Mouse (Mus musculus): ENCODE results near the gene Lat2. TPM values are rescaled to one million over a fixed set of nuclear protein-coding genes. Genes with fewer than 3 reads are reported as not detected.
A peak's percentile ranks its signal among the peaks of the same experiment; 100 is the strongest.

Gene Lat2
- polyA plus RNA-seq, 1 experiment = 3.3 TPM

DNA sequence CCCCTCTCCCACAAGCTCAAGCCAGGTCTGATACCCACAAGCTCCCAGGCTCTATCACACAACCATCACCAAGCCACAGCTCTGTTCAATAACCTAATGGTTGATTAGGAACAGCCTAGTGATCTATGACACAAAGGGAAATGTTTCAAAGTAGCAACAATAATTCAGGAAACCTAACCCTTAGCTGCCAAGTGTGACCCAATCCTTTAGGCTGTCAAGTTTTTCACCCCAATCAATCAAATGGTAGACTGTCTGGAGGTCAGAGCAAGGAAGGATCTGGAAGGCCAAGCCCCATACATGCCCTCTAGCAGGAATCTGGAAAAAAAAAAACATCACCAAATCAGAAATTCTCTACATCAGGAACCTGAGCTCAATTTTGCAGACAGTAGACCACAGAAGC is 16.0 kb upstream of the Lat2 start:
- no peak for TF ChIP-seq CTCF (conservative IDR thresholded peaks at IDR 0.05; ENCODE audit: insufficient read depth, insufficient read length, low read depth, low read length)
- TF ChIP-seq POLR2A (IDR thresholded peaks at IDR 0.05; ENCODE audit: low read depth, low read length) = no peak
- no peak overlapping the region for H3K27ac ChIP-seq (ENCODE audit: insufficient read depth, low read depth, low read length)
- no peak for DNase-seq
- peaks cover 2% of the 10 kb centered on the region; the same call in 1 of the 2 replicates for H3K36me3 ChIP-seq (ENCODE audit: control insufficient read depth, insufficient read depth, low read length)
- H3K4me3 ChIP-seq (ENCODE audit: insufficient read depth, low read depth, low read length) = no peak overlapping the region
- H3K27me3 ChIP-seq (replicated peaks; ENCODE audit: control insufficient read depth, insufficient read depth, low read length) = no peaks in the 10 kb centered on the region
- peaks cover 12% of the 10 kb centered on the region for H3K4me1 ChIP-seq (ENCODE audit: control insufficient read depth, insufficient read depth, low read length)

DNA sequence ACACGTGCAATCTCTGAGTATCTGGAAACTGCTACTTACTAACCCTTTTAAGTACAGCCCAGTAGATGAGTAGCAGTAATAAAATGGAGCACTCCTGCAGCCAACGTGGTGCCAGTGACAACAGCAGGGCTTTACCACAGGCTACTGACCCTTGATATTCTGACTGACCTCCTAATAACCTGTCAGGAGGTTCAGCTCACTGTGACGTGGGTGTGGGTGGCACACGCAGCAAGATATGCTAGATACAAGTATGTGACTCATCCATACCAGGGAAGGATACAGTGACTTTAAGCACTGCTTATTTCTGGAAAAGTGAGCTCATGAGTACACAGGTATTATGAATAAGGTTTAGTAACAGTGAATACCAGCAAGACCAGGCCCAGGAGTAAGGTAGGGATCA is 14.7 kb upstream of the Lat2 start:
- no peak for DNase-seq
- no peak overlapping the region for H3K4me3 ChIP-seq (ENCODE audit: insufficient read depth, low read depth, low read length)
- no peaks in the 10 kb centered on the region for H3K27me3 ChIP-seq (replicated peaks; ENCODE audit: control insufficient read depth, insufficient read depth, low read length)
- peaks cover 7% of the 10 kb centered on the region; the same call in 1 of the 2 replicates for H3K36me3 ChIP-seq (ENCODE audit: control insufficient read depth, insufficient read depth, low read length)
- H3K4me1 ChIP-seq (ENCODE audit: control insufficient read depth, insufficient read depth, low read length) = peaks cover 12% of the 10 kb centered on the region
- no peak overlapping the region for H3K27ac ChIP-seq (ENCODE audit: insufficient read depth, low read depth, low read length)
- WGBS = 44% methylated on average over 4 of the region's 4 CpGs
- TF ChIP-seq POLR2A (IDR thresholded peaks at IDR 0.05; ENCODE audit: low read depth, low read length) = no peak
- TF ChIP-seq CTCF (conservative IDR thresholded peaks at IDR 0.05; ENCODE audit: insufficient read depth, insufficient read length, low read depth, low read length) = no peak

DNA sequence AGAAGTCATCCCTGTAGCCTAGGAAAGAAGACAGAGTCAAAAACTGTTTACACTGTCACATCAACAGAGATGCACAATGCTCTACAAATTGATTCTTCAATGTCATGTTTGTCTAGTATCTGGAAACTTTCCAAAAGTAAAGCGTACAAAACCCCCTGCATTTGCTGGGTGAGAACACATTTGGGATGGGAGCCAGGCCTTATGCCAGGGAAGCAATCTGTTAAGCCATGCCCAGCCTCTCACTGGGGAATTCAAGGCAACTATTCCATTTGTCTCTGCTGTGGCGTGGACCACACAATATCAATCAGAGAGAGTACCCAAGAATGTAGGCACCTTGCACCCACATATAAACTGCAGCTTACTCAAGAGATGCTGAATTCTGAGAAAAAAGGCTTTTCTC is 7.2 kb upstream of the Lat2 start:
- Histone ChIP-seq H3K27me3 (replicated peaks; ENCODE audit: control insufficient read depth, insufficient read depth, low read length) (no peaks in the 10 kb centered on the region), H3K36me3 (ENCODE audit: control insufficient read depth, insufficient read depth, low read length) (peaks cover 16% of the 10 kb centered on the region), H3K4me3 (ENCODE audit: insufficient read depth, low read depth, low read length) (no peak overlapping the region), H3K27ac (ENCODE audit: insufficient read depth, low read depth, low read length) (no peak overlapping the region), H3K4me1 (ENCODE audit: control insufficient read depth, insufficient read depth, low read length) (no peaks in the 10 kb centered on the region)
- no peak for TF ChIP-seq CTCF (conservative IDR thresholded peaks at IDR 0.05; ENCODE audit: insufficient read depth, insufficient read length, low read depth, low read length)
- no peak for TF ChIP-seq POLR2A (IDR thresholded peaks at IDR 0.05; ENCODE audit: low read depth, low read length)
- no peak for DNase-seq
- 77% methylated on average over 2 of the region's 2 CpGs for WGBS

DNA sequence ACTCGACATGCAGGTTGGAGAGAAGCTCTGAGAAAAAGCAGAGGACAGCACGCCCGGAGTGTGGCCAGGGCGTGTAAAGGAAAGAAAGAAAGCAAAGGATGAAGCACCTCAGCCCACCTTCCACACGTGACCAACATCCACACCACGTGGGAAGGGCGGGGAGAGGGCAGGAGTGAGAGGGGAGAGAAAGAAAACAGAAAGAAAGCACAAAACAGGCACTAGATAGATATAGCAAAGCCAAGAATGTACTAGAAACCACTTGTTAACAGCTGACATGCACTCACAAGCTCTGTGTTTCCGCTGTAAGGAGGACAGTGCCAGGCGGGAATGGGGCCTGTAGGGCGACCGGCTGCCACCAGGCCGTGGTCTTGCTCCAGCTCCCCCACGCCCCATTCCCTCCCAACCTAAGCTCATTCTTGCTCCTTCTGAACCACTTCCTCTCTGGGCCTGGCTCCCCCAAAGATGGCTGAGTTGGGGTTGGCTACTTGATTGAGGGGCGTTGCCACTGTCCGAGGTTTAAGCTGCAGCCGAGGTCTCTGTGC is 6.3 kb upstream of the Lat2 start:
- Histone ChIP-seq H3K4me1 (ENCODE audit: control insufficient read depth, insufficient read depth, low read length) (no peaks in the 10 kb centered on the region), H3K4me3 (ENCODE audit: insufficient read depth, low read depth, low read length) (no peak overlapping the region), H3K27me3 (replicated peaks; ENCODE audit: control insufficient read depth, insufficient read depth, low read length) (no peaks in the 10 kb centered on the region), H3K27ac (ENCODE audit: insufficient read depth, low read depth, low read length) (no peak overlapping the region), H3K36me3 (ENCODE audit: control insufficient read depth, insufficient read depth, low read length) (peaks cover 14% of the 10 kb centered on the region)
- WGBS = 89% methylated on average over 16 of the region's 16 CpGs
- DNase-seq = no peak
- TF ChIP-seq CTCF (conservative IDR thresholded peaks at IDR 0.05; ENCODE audit: insufficient read depth, insufficient read length, low read depth, low read length) = no peak
- TF ChIP-seq POLR2A (IDR thresholded peaks at IDR 0.05; ENCODE audit: low read depth, low read length) = no peak

DNA sequence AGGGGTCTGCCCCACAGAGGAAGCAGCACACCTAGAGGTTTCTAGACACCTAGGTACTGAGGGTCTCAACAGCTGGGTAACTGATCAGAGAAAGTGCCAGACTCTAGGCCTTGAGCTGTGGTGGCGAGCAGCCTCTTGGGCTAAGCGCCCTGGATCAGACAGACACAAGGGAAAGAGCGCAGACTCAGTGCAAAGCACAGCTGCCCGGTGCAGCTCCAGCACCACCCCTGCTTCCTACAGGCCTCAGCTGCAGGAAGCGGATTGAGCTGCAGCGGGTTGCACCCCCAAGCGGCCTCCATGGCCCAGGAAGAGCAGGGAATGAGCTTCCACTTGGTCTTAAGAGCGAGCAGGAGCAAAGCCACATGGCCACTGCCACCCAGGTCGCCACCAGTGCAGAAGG is 5.6 kb upstream of the Lat2 start:
- H3K4me1 ChIP-seq (ENCODE audit: control insufficient read depth, insufficient read depth, low read length) = no peaks in the 10 kb centered on the region
- DNase-seq = no peak
- H3K27me3 ChIP-seq (replicated peaks; ENCODE audit: control insufficient read depth, insufficient read depth, low read length) = no peaks in the 10 kb centered on the region
- H3K4me3 ChIP-seq (ENCODE audit: insufficient read depth, low read depth, low read length) = no peak overlapping the region
- H3K36me3 ChIP-seq (ENCODE audit: control insufficient read depth, insufficient read depth, low read length) = peaks cover 11% of the 10 kb centered on the region
- no peak for TF ChIP-seq CTCF (conservative IDR thresholded peaks at IDR 0.05; ENCODE audit: insufficient read depth, insufficient read length, low read depth, low read length)
- TF ChIP-seq POLR2A (IDR thresholded peaks at IDR 0.05; ENCODE audit: low read depth, low read length) = no peak
- no peak overlapping the region for H3K27ac ChIP-seq (ENCODE audit: insufficient read depth, low read depth, low read length)
- WGBS = 91% methylated on average over 9 of the region's 9 CpGs

DNA sequence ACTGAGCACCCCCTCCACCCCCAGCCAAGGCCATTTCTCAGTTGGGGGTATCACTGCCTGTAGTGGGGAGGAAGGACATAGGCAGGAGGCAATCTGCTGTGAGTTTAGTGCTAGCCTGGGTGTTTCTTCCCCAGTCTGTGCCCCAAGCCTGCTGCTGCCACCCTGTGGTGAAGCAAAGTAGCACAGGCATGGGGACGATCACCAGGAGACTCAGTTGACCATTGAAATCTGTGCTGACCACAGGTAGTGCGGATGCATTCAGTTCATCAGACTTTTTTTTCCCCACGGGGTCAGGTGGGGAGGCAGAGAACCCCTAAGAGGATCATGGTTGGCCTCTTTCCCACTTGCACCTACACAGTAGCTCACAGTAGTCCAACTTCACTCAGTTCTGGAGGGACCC is 2.2 kb upstream of the Lat2 start:
- Histone ChIP-seq H3K4me3 (ENCODE audit: insufficient read depth, low read depth, low read length) (no peak overlapping the region), H3K27ac (ENCODE audit: insufficient read depth, low read depth, low read length) (no peak overlapping the region), H3K27me3 (replicated peaks; ENCODE audit: control insufficient read depth, insufficient read depth, low read length) (no peaks in the 10 kb centered on the region), H3K4me1 (ENCODE audit: control insufficient read depth, insufficient read depth, low read length) (no peaks in the 10 kb centered on the region), H3K36me3 (ENCODE audit: control insufficient read depth, insufficient read depth, low read length) (peaks cover 5% of the 10 kb centered on the region)
- DNase-seq = peak; percentile 70
- TF ChIP-seq POLR2A (IDR thresholded peaks at IDR 0.05; ENCODE audit: low read depth, low read length) (no peak), CTCF (conservative IDR thresholded peaks at IDR 0.05; ENCODE audit: insufficient read depth, insufficient read length, low read depth, low read length) (peak; percentile 98)
- 41% methylated on average over 3 of the region's 3 CpGs for WGBS

DNA sequence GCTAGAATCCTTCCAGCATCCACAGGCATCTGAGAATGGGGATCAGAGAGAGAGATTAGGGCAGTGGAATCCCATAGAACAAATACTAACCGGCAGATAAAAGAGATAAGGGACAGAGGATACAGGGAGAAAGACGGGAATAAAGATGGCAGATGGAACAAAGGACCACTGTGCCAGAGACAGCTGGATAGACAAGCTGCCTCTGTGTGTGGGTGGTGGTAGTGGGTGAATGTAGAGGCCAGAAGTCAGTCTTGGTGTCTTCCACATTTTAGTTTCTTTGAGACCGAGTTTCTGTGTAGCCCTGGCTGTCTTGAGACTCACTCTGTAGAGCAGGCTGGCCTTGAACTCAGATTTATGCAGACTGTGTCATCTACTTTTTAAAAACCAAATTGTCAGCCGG is 955 bp upstream of the Lat2 start:
- Histone ChIP-seq H3K27ac (ENCODE audit: insufficient read depth, low read depth, low read length) (no peak overlapping the region), H3K4me3 (ENCODE audit: insufficient read depth, low read depth, low read length) (no peak overlapping the region), H3K4me1 (ENCODE audit: control insufficient read depth, insufficient read depth, low read length) (no peaks in the 10 kb centered on the region), H3K36me3 (ENCODE audit: control insufficient read depth, insufficient read depth, low read length) (peaks cover 3% of the 10 kb centered on the region), H3K27me3 (replicated peaks; ENCODE audit: control insufficient read depth, insufficient read depth, low read length) (no peaks in the 10 kb centered on the region)
- 80% methylated on average over 4 of the region's 4 CpGs for WGBS
- TF ChIP-seq CTCF (conservative IDR thresholded peaks at IDR 0.05; ENCODE audit: insufficient read depth, insufficient read length, low read depth, low read length) (no peak), POLR2A (IDR thresholded peaks at IDR 0.05; ENCODE audit: low read depth, low read length) (no peak)
- no peak for DNase-seq
